Mouse (Mus musculus) cerebellum, adult 2 months (tissue): ENCODE measurements around the gene Catsper2. TPM values are rescaled to one million over a fixed set of nuclear protein-coding genes. Genes with fewer than 3 reads are reported as not detected.

Experiments used
- DNase-seq, 2 experiments: peaks; one replicate each; pipeline ENCODE4 v3.0.0; 2021
- H3K27ac ChIP-seq: fragments of 200-500 bp; 2 replicates; pipeline ENCODE4 v1.5.1; 2012; ENCODE audit warnings: low read length, control low read depth, inconsistent platforms; ENCODE audit not compliant: insufficient read depth
- H3K27me3 ChIP-seq: fragments of 200-500 bp; 2 replicates; pipeline ENCODE4 v1.6.1; 2012; ENCODE audit warnings: inconsistent platforms, mild to moderate bottlenecking, low read length, moderate library complexity; ENCODE audit not compliant: control insufficient read depth, insufficient read depth
- H3K4me1 ChIP-seq: fragments of 200-500 bp; 2 replicates; pipeline ENCODE4 v1.6.1; 2011; ENCODE audit warnings: low read length; ENCODE audit not compliant: control insufficient read depth, insufficient read depth
- H3K4me3 ChIP-seq: fragments of 200-500 bp; replicated peaks from 2 replicates; pipeline ENCODE3; 2011; ENCODE audit warnings: mild to moderate bottlenecking, low read depth, low read length, control low read depth; ENCODE audit not compliant: insufficient read depth
- CTCF ChIP-seq: fragments of 200-500 bp; IDR thresholded peaks from 2 replicates; pipeline ENCODE4 v1.5.1; 2011; ENCODE audit warnings: low read depth, mild to moderate bottlenecking, control low read depth, low read length, moderate library complexity, borderline replicate concordance; ENCODE audit not compliant: insufficient read depth
- POLR2A ChIP-seq: fragments of 200-500 bp; IDR thresholded peaks from 2 replicates; pipeline ENCODE4 v1.6.1; 2011; ENCODE audit warnings: low read length, control low read depth, borderline replicate concordance; ENCODE audit not compliant: insufficient read depth
- WGBS: fragments of 180-500 bp; shearing (Covaris S2); methylation state at CpG from one replicate; pipeline ENCODE4 v1.1.7; 2018; 5-methylcytosine and 5-hydroxymethylcytosine counted together
- polyA plus RNA-seq: library from polyadenylated mRNA; depleted of rRNA; stranded (reverse); fragments of >200 nt; gene quantifications from 2 replicates; pipeline ENCODE4 v1.2.3, GENCODE M21; 2012

Gene Catsper2
- polyA plus RNA-seq, 1 experiment: 7.4 TPM

DNA sequence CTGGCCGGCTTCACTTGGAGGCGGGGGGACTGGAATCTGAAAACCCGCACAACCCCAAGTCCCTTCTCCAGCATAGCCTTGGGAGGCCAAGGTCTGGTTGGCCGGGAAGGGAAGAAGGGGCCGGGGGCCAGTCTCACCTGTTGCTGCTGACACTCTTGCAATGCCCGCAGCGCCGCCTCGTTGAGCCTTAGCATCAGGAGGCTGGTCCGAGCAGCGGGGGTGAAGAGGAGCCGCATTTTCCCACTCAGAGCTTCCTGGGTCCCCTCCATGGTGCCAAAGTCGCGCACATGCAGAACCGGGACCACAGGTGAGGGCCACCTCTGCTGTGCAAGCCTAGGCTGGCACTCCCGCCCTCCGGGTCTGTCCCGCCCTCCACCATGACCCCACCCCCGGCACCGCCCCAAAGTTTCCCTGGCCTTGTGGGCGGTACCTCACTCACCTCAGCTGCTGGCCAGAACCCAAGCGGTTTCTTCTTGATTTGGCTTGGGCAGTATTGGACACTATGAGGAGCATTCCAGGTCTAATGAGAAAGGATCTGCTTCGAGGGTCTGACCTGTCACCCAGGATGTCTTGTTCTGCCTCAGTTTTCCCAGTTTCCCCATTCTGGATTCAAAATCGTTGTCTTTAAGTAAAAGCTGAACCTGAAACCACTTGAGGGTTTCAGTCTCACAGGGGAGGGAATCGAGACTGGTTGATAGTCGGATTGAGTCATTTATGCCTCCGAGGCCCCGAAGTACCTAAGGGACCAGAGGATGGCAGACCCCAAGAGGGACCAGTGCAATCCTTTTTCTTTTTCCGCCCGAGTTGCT is 28.9 kb upstream of the Catsper2 start:
- TF ChIP-seq CTCF (no peak), POLR2A (no peak)
- WGBS: 1% methylated on average over 30 of the region's 30 CpGs

GRCm38 (mm10) chr2:121441800-121442199 is 28.2 kb upstream of the Catsper2 start:
- DNase-seq: no peak
- WGBS: 13% methylated on average over 11 of the region's 11 CpGs
- no peak overlapping the region for H3K27ac ChIP-seq
- H3K27me3 ChIP-seq: no peaks in the 10 kb centered on the region
- peaks cover 6% of the 10 kb centered on the region for H3K4me1 ChIP-seq
- peak overlapping the region; percentile 39 for H3K4me3 ChIP-seq
- TF ChIP-seq CTCF: no peak
- no peak for TF ChIP-seq POLR2A

More for the DNA sequence above, 28.9 kb upstream of the Catsper2 start:
- H3K4me3 ChIP-seq: peak overlapping the region; percentile 39
- no peak overlapping the region for H3K27ac ChIP-seq
- DNase-seq: peak; percentile 60 to 61
- no peaks in the 10 kb centered on the region for H3K27me3 ChIP-seq
- H3K4me1 ChIP-seq: peaks cover 6% of the 10 kb centered on the region

DNA sequence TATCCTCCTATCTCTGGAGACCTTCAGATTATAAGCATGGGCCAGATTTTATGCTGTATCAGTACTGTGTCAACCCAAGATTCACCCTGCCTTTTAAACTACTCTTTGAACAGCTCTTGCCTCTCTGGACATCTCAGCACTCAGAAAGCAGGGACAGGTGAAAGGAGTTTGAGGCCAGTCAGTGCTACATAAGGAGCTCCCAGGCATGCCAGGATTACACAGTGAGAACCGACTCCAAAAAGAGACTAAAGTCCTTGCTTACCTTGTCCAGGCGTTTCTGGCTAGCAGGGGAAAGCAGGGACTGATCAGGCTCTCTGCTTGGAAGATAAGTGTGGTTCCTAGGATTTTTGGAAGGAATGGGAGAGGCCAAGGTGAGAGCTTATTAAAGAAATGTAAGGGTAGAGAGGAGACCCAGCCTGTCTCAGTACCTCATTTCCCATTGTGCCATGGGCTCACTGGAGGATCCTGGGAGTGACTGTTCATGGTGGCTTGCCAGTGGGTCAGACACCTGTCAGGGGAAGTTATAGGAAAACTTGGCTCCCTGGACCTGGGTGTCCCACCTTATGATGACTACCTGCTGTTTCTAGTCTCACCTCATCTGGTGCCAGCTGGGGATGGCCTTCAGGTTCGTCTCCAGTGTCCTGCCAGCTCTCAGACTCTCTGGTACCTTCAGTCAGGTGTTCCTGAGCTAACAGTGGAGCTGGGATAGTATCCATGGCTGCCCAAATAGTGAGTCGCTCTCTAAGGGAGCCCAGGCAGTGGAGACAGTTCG is 27.4 kb upstream of the Catsper2 start:
- Histone ChIP-seq H3K27ac (no peak overlapping the region), H3K4me1 (peaks cover 6% of the 10 kb centered on the region), H3K4me3 (no peak overlapping the region), H3K27me3 (no peaks in the 10 kb centered on the region)
- TF ChIP-seq CTCF: no peak
- no peak for TF ChIP-seq POLR2A
- DNase-seq: no peak
- 63% methylated on average over 5 of the region's 5 CpGs for WGBS

DNA sequence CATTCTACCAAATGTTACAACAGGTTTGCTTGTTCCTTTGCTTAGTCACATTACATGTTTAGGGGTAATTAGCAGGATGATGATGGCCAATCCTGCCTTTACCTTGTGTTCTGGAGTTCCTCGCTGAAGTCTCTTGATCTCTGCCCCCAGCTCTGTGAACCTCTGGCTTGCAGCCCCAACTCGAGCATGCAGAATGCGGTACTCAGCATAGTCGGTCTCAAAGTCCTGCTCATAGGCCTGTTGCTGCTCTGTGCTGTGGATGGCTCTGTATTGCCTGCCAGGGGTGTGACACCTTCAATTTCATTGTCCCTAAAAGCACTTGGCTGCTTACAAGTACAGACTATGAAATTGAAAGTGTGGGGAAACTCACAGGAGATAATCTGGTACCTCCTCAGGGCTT is 26.2 kb upstream of the Catsper2 start:
- no peak overlapping the region for H3K27ac ChIP-seq
- TF ChIP-seq CTCF: no peak
- no peak for TF ChIP-seq POLR2A
- H3K4me1 ChIP-seq: peaks cover 6% of the 10 kb centered on the region
- no peak for DNase-seq
- 69% methylated on average over 4 of the region's 4 CpGs for WGBS
- no peaks in the 10 kb centered on the region for H3K27me3 ChIP-seq
- H3K4me3 ChIP-seq: no peak overlapping the region

GRCm38 (mm10) chr2:121434854-121435253 is 21.3 kb upstream of the Catsper2 start:
- Histone ChIP-seq H3K27me3 (no peaks in the 10 kb centered on the region), H3K27ac (no peak overlapping the region), H3K4me3 (no peak overlapping the region), H3K4me1 (no peaks in the 10 kb centered on the region)
- WGBS: 100% methylated on average over 1 of the region's 1 CpGs
- TF ChIP-seq CTCF: peak; percentile 27; the same call in 1 of the 2 replicates
- TF ChIP-seq POLR2A: no peak
- DNase-seq: no peak

- no peak for TF ChIP-seq CTCF
- TF ChIP-seq POLR2A: no peak
- no peak overlapping the region for H3K4me3 ChIP-seq
- no peak overlapping the region for H3K27ac ChIP-seq
- no peaks in the 10 kb centered on the region for H3K4me1 ChIP-seq
- no peaks in the 10 kb centered on the region for H3K27me3 ChIP-seq
- no peak for DNase-seq
- 95% methylated on average over 2 of the region's 2 CpGs for WGBS
Measured at GRCm38 (mm10) chr2:121425890-121426289, 12.3 kb upstream of the Catsper2 start.

- TF ChIP-seq CTCF (no peak), POLR2A (no peak)
- Histone ChIP-seq H3K27me3 (no peaks in the 10 kb centered on the region), H3K27ac (no peak overlapping the region), H3K4me3 (no peak overlapping the region), H3K4me1 (no peaks in the 10 kb centered on the region)
- DNase-seq: no peak
- WGBS: 88% methylated on average over 2 of the region's 2 CpGs
Measured at GRCm38 (mm10) chr2:121423166-121423565, 9.6 kb upstream of the Catsper2 start.
